In the genomic region with DNA sequence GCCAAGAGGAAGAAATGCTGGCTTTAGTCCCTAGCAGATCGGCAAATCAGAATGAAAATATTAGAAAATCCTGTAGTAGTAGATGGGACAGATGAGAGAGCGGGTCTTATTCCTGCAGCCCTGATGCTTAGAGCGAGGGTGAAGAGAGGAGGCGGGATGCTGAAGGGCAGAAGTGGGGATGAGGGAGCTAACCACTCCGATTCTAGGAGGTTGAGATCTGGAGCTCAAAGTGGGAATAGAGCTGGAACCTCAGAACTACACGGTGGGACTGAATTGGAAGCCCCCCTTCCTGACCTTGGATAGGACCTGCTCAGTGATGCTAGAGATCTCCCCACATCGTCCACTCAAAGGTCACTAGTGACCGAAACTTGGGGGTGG, we compare ENCODE assay signal across 8 mouse cellular contexts. TPM values are rescaled to one million over a fixed set of nuclear protein-coding genes. Genes with fewer than 3 reads are reported as not detected.
A peak's percentile ranks its signal among the peaks of the same experiment; 100 is the strongest.
DNase-seq lines count a peak whose midpoint lies in the region; ATAC-seq and TF ChIP-seq lines count a peak whose summit lies in the region.

No protein-coding gene starts in this region.

- 2% methylated on average over 8 of the region's 8 CpGs for WGBS in lung, embryonic 14.5 days
- WGBS in limb, embryonic 11.5 days: 1% methylated on average over 8 of the region's 8 CpGs
- 4% methylated on average over 8 of the region's 8 CpGs for WGBS in lung, adult 2 months

- H3K36me3 ChIP-seq in lung, embryonic 14.5 days (ENCODE audit: insufficient read depth): no peaks in the 10 kb centered on the region
- H3K36me3 ChIP-seq in limb, embryonic 11.5 days (ENCODE audit: control insufficient read depth, insufficient read depth, low read length): no peaks in the 10 kb centered on the region

- peak overlapping the region; percentile 54 for H3K4me3 ChIP-seq in lung, embryonic 14.5 days (ENCODE audit: low read depth, low read length)
- H3K4me3 ChIP-seq in limb, embryonic 11.5 days (ENCODE audit: low read depth, low read length): peak overlapping the region; percentile 58
- H3K4me3 ChIP-seq in lung, adult 2 months (replicated peaks; ENCODE audit: extremely low read depth, low read depth, low read length): no peak overlapping the region

- peak overlapping the region; percentile 99 for H3K4me2 ChIP-seq in lung, embryonic 14.5 days
- peak overlapping the region; percentile 96 for H3K4me2 ChIP-seq in limb, embryonic 11.5 days (ENCODE audit: low read depth, severe bottlenecking)

- intact Hi-C loops in left cerebral cortex, postnatal 10 days (cut with DNase I): no loop called here

- no peak overlapping the region for H3K27ac ChIP-seq in lung, embryonic 14.5 days (ENCODE audit: low read depth)
- H3K27ac ChIP-seq in limb, embryonic 11.5 days (replicated peaks; ENCODE audit: low read depth, low read length): no peak overlapping the region

- no peak for DNase-seq in cerebellum, postnatal 14 days
- DNase-seq in lung, embryonic 14.5 days: peak; percentile 5
- no peak for DNase-seq in lung, adult 18-20 months
- DNase-seq in limb, embryonic 11.5 days (ENCODE audit: low spot score): no peak
- peak; percentile 46 for DNase-seq in retina, postnatal 1 day
- no peak for DNase-seq in left cerebral cortex, postnatal 10 days (ENCODE audit: extremely low spot score in 1 of 2, low spot score in 2 of 2)
- DNase-seq in lung, adult 2 months: no peak

- TF ChIP-seq CTCF in lung, embryonic 14.5 days (IDR thresholded peaks at IDR 0.05; ENCODE audit: low read depth): no peak
- TF ChIP-seq CTCF in lung, adult 2 months (IDR thresholded peaks at IDR 0.05; ENCODE audit: insufficient read depth, low read length): no peak

- H3K4me1 ChIP-seq in lung, embryonic 14.5 days (ENCODE audit: insufficient read depth): 0 out of 2 replicates have a peak, but pooled peaks cover 4% of the 10 kb centered on the region
- no peaks in the 10 kb centered on the region for H3K4me1 ChIP-seq in limb, embryonic 11.5 days (ENCODE audit: control insufficient read depth, insufficient read depth, low read length)
- peaks cover 5% of the 10 kb centered on the region; the same call in 1 of the 2 replicates for H3K4me1 ChIP-seq in lung, adult 2 months (ENCODE audit: control insufficient read depth, insufficient read depth, low read length)

- H3K27me3 ChIP-seq in lung, embryonic 14.5 days (ENCODE audit: insufficient read depth, low read length): no peaks in the 10 kb centered on the region
- H3K27me3 ChIP-seq in limb, embryonic 11.5 days (ENCODE audit: control insufficient read depth, insufficient read depth, low read length): peaks cover 7% of the 10 kb centered on the region; the same call in 1 of the 2 replicates

- no peaks in the 10 kb centered on the region for H3K9me3 ChIP-seq in lung, embryonic 14.5 days (ENCODE audit: low read depth, low read length)
- no peaks in the 10 kb centered on the region for H3K9me3 ChIP-seq in limb, embryonic 11.5 days (ENCODE audit: control insufficient read depth, low read length)

- ATAC-seq in cerebellum, adult (ENCODE audit: insufficient number of reproducible peaks, low FRiP score, low TSS enrichment): peak; percentile 37
- ATAC-seq in lung, embryonic 14.5 days (ENCODE audit: insufficient read depth): no peak
- ATAC-seq in limb, embryonic 11.5 days (ENCODE audit: insufficient number of reproducible peaks, low FRiP score, low TSS enrichment, low read depth): peak; percentile 62; the same call in 1 of the 2 replicates

- H3K9ac ChIP-seq in lung, embryonic 14.5 days: peak overlapping the region; percentile 51; the same call in 1 of the 2 replicates
- peak overlapping the region; percentile 55; the same call in 1 of the 2 replicates for H3K9ac ChIP-seq in limb, embryonic 11.5 days (ENCODE audit: low read length)

- TF ChIP-seq POLR2A in lung, adult 2 months (IDR thresholded peaks at IDR 0.05; ENCODE audit: borderline replicate concordance, extremely low read depth, low read depth, low read length): no peak

RNA-seq across cellular contexts. Expression of gene Fam184b, which starts 0.3 kb away (rescaled TPM):
- 0.15 and 0.28 TPM in 2 replicates for polyA plus RNA-seq in lung, embryonic 14.5 days (2014; fragmentation: Nextera tagmentation; extraction: Ambion mirVana)
- 0.85 and 0.87 TPM in 2 replicates for polyA plus RNA-seq in limb, embryonic 11.5 days (2014; fragmentation: Nextera tagmentation; extraction: Ambion mirVana)
- 10 to 100 TPM; 20.2 to 22.0 TPM for total RNA-seq in left cerebral cortex, postnatal 10 days (2021)
- polyA plus RNA-seq in lung, adult 2 months (2012; rRNA removed): 0.04 TPM in 1 of 2 replicates, not detected in the other

RNA-seq across cellular contexts. Expression of gene Ncapg, which starts 30.0 kb away (rescaled TPM):
- polyA plus RNA-seq in lung, embryonic 14.5 days (2014; fragmentation: Nextera tagmentation; extraction: Ambion mirVana): 83.0 and 86.6 TPM in 2 replicates
- polyA plus RNA-seq in limb, embryonic 11.5 days (2014; fragmentation: Nextera tagmentation; extraction: Ambion mirVana): 83.7 and 84.7 TPM in 2 replicates
- 1 to 10 TPM; 1.9 to 2.4 TPM for total RNA-seq in left cerebral cortex, postnatal 10 days (2021)
- polyA plus RNA-seq in lung, adult 2 months (2012; rRNA removed): 0.10 and 0.32 TPM in 2 replicates

Comparison
In these comparisons a context has a peak if more than half of its experiments do, and no peak if none do; other contexts are left out.
1. DNase-seq: peak in lung, embryonic 14.5 days (single experiment) and retina, postnatal 1 day (single experiment); none in cerebellum, postnatal 14 days (0 of 2), lung, adult 18-20 months (0 of 2), limb, embryonic 11.5 days (single experiment), left cerebral cortex, postnatal 10 days (0 of 2) and lung, adult 2 months (single experiment).
2. RNA of gene Ncapg, which starts 30.0 kb away (polyA plus RNA-seq): 83.0 to 86.6 TPM in lung, embryonic 14.5 days and 83.7 to 84.7 TPM in limb, embryonic 11.5 days; 0.10 to 0.32 TPM in lung, adult 2 months; every median in the first group is over 10 times any median in the second.